Mouse (Mus musculus): ENCODE results near the gene Med15.

DNA sequence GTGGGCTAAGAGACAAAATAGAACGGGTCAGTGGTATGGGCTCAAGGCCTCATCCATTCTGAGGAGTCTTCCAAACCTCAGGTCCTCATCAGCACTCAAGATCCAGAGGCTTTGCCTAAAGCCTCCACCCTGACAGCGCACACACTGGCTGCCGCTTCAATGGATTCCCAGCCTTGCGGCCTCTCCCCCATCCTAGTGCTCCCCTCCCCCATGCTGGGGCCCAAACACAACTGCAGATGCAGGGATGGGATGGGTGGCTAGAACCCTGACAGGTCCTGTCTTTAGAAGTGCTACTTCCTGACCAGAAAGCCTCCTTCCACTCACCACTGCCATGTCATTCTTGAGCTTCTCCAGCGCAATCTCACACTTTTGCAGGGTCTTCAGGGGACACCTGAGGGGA is 79.1 kb downstream of the Med15 start:
- TF ChIP-seq EP300 (IDR thresholded peaks at IDR 0.05; ENCODE audit: low read depth), result no peak
- no peak for TF ChIP-seq CTCF (IDR thresholded peaks at IDR 0.05; ENCODE audit: low read depth)
